Mouse (Mus musculus): ENCODE measurements at regions not wholly inside any gene's neighbourhood (a gene's known extent, or its start where the extent isn't known, plus 50 kb on each side); places are given as distances from the start of the nearest gene placed in this dataset.

GRCm38 (mm10) chr8:8477456-8477855 is 183.6 kb downstream of the Efnb2 start:
- H3K4me1 ChIP-seq (replicated peaks; ENCODE audit: low read depth, low read length): peaks cover 10% of the 10 kb centered on the region
- no peaks in the 10 kb centered on the region for H3K36me3 ChIP-seq (ENCODE audit: insufficient read depth, low read length)
- no peak overlapping the region for H3K4me3 ChIP-seq (replicated peaks; ENCODE audit: low read length)
- TF ChIP-seq NANOG (IDR thresholded peaks at IDR 0.05; ENCODE audit: borderline replicate concordance, low read length) (no peak), POU5F1 (IDR thresholded peaks at IDR 0.05; ENCODE audit: borderline replicate concordance, low read length) (no peak), CTCF (conservative IDR thresholded peaks at IDR 0.05; ENCODE audit: low read length) (no peak)
- no peaks in the 10 kb centered on the region for H3K9me3 ChIP-seq (ENCODE audit: low read length)
- H3K27me3 ChIP-seq (ENCODE audit: insufficient read depth, low read length): no peaks in the 10 kb centered on the region

GRCm38 (mm10) chr8:8468552-8468951 is 192.5 kb downstream of the Efnb2 start:
- Histone ChIP-seq H3K27me3 (ENCODE audit: insufficient read depth, low read length) (peaks cover 5% of the 10 kb centered on the region; the same call in 1 of the 2 replicates), H3K4me3 (replicated peaks; ENCODE audit: low read length) (no peak overlapping the region), H3K9me3 (ENCODE audit: low read length) (no peaks in the 10 kb centered on the region), H3K36me3 (ENCODE audit: insufficient read depth, low read length) (no peaks in the 10 kb centered on the region), H3K4me1 (replicated peaks; ENCODE audit: low read depth, low read length) (peaks cover 19% of the 10 kb centered on the region)
- TF ChIP-seq CTCF (conservative IDR thresholded peaks at IDR 0.05; ENCODE audit: low read length): no peak
- TF ChIP-seq NANOG (IDR thresholded peaks at IDR 0.05; ENCODE audit: borderline replicate concordance, low read length): no peak
- TF ChIP-seq POU5F1 (IDR thresholded peaks at IDR 0.05; ENCODE audit: borderline replicate concordance, low read length): no peak

GRCm38 (mm10) chr8:8466526-8467244 is 194.4 kb downstream of the Efnb2 start:
- 0 out of 2 replicates have a peak, but pooled peaks cover 2% of the 10 kb centered on the region for H3K27me3 ChIP-seq (ENCODE audit: insufficient read depth, low read length)
- H3K9me3 ChIP-seq (ENCODE audit: low read length): no peaks in the 10 kb centered on the region
- no peaks in the 10 kb centered on the region for H3K36me3 ChIP-seq (ENCODE audit: insufficient read depth, low read length)
- H3K4me3 ChIP-seq (replicated peaks; ENCODE audit: low read length): no peak overlapping the region
- TF ChIP-seq NANOG (IDR thresholded peaks at IDR 0.05; ENCODE audit: borderline replicate concordance, low read length) (no peak), CTCF (conservative IDR thresholded peaks at IDR 0.05; ENCODE audit: low read length) (no peak), POU5F1 (IDR thresholded peaks at IDR 0.05; ENCODE audit: borderline replicate concordance, low read length) (no peak)
- H3K4me1 ChIP-seq (replicated peaks; ENCODE audit: low read depth, low read length): peaks cover 19% of the 10 kb centered on the region

- Histone ChIP-seq H3K27me3 (ENCODE audit: insufficient read depth, low read length) (no peaks in the 10 kb centered on the region), H3K4me1 (replicated peaks; ENCODE audit: low read depth, low read length) (peaks cover 15% of the 10 kb centered on the region), H3K9me3 (ENCODE audit: low read length) (no peaks in the 10 kb centered on the region), H3K4me3 (replicated peaks; ENCODE audit: low read length) (no peak overlapping the region), H3K36me3 (ENCODE audit: insufficient read depth, low read length) (no peaks in the 10 kb centered on the region)
- no peak for TF ChIP-seq POU5F1 (IDR thresholded peaks at IDR 0.05; ENCODE audit: borderline replicate concordance, low read length)
- TF ChIP-seq CTCF (conservative IDR thresholded peaks at IDR 0.05; ENCODE audit: low read length): no peak
- no peak for TF ChIP-seq NANOG (IDR thresholded peaks at IDR 0.05; ENCODE audit: borderline replicate concordance, low read length)
Measured at GRCm38 (mm10) chr8:8462455-8462854, 198.6 kb downstream of the Efnb2 start.

- Histone ChIP-seq H3K9me3 (ENCODE audit: low read length) (no peaks in the 10 kb centered on the region), H3K4me1 (replicated peaks; ENCODE audit: low read depth, low read length) (no peaks in the 10 kb centered on the region), H3K27me3 (ENCODE audit: insufficient read depth, low read length) (no peaks in the 10 kb centered on the region), H3K4me3 (replicated peaks; ENCODE audit: low read length) (no peak overlapping the region), H3K36me3 (ENCODE audit: insufficient read depth, low read length) (no peaks in the 10 kb centered on the region)
- no peak for TF ChIP-seq POU5F1 (IDR thresholded peaks at IDR 0.05; ENCODE audit: borderline replicate concordance, low read length)
- no peak for TF ChIP-seq CTCF (conservative IDR thresholded peaks at IDR 0.05; ENCODE audit: low read length)
- TF ChIP-seq NANOG (IDR thresholded peaks at IDR 0.05; ENCODE audit: borderline replicate concordance, low read length): no peak
Measured at GRCm38 (mm10) chr8:8457536-8457935, 203.5 kb downstream of the Efnb2 start.

GRCm38 (mm10) chr8:8453944-8454343 is 207.1 kb downstream of the Efnb2 start:
- TF ChIP-seq POU5F1 (IDR thresholded peaks at IDR 0.05; ENCODE audit: borderline replicate concordance, low read length) (no peak), NANOG (IDR thresholded peaks at IDR 0.05; ENCODE audit: borderline replicate concordance, low read length) (no peak), CTCF (conservative IDR thresholded peaks at IDR 0.05; ENCODE audit: low read length) (no peak)
- Histone ChIP-seq H3K27me3 (ENCODE audit: insufficient read depth, low read length) (no peaks in the 10 kb centered on the region), H3K36me3 (ENCODE audit: insufficient read depth, low read length) (no peaks in the 10 kb centered on the region), H3K9me3 (ENCODE audit: low read length) (no peaks in the 10 kb centered on the region), H3K4me1 (replicated peaks; ENCODE audit: low read depth, low read length) (no peaks in the 10 kb centered on the region), H3K4me3 (replicated peaks; ENCODE audit: low read length) (no peak overlapping the region)

GRCm38 (mm10) chr8:8452226-8452625 is 208.8 kb downstream of the Efnb2 start:
- H3K4me1 ChIP-seq (replicated peaks; ENCODE audit: low read depth, low read length): no peaks in the 10 kb centered on the region
- H3K9me3 ChIP-seq (ENCODE audit: low read length): no peaks in the 10 kb centered on the region
- H3K36me3 ChIP-seq (ENCODE audit: insufficient read depth, low read length): no peaks in the 10 kb centered on the region
- no peak overlapping the region for H3K4me3 ChIP-seq (replicated peaks; ENCODE audit: low read length)
- TF ChIP-seq NANOG (IDR thresholded peaks at IDR 0.05; ENCODE audit: borderline replicate concordance, low read length): no peak
- no peak for TF ChIP-seq CTCF (conservative IDR thresholded peaks at IDR 0.05; ENCODE audit: low read length)
- no peak for TF ChIP-seq POU5F1 (IDR thresholded peaks at IDR 0.05; ENCODE audit: borderline replicate concordance, low read length)
- H3K27me3 ChIP-seq (ENCODE audit: insufficient read depth, low read length): no peaks in the 10 kb centered on the region

GRCm38 (mm10) chr8:8448911-8449310 is 212.1 kb downstream of the Efnb2 start:
- TF ChIP-seq POU5F1 (IDR thresholded peaks at IDR 0.05; ENCODE audit: borderline replicate concordance, low read length) (no peak), CTCF (conservative IDR thresholded peaks at IDR 0.05; ENCODE audit: low read length) (no peak), NANOG (IDR thresholded peaks at IDR 0.05; ENCODE audit: borderline replicate concordance, low read length) (no peak)
- no peak overlapping the region for H3K4me3 ChIP-seq (replicated peaks; ENCODE audit: low read length)
- H3K27me3 ChIP-seq (ENCODE audit: insufficient read depth, low read length): no peaks in the 10 kb centered on the region
- no peaks in the 10 kb centered on the region for H3K9me3 ChIP-seq (ENCODE audit: low read length)
- H3K36me3 ChIP-seq (ENCODE audit: insufficient read depth, low read length): no peaks in the 10 kb centered on the region
- H3K4me1 ChIP-seq (replicated peaks; ENCODE audit: low read depth, low read length): no peaks in the 10 kb centered on the region

- H3K36me3 ChIP-seq (ENCODE audit: insufficient read depth, low read length): no peaks in the 10 kb centered on the region
- H3K27me3 ChIP-seq (ENCODE audit: insufficient read depth, low read length): no peaks in the 10 kb centered on the region
- H3K4me1 ChIP-seq (replicated peaks; ENCODE audit: low read depth, low read length): no peaks in the 10 kb centered on the region
- H3K4me3 ChIP-seq (replicated peaks; ENCODE audit: low read length): no peak overlapping the region
- no peaks in the 10 kb centered on the region for H3K9me3 ChIP-seq (ENCODE audit: low read length)
- TF ChIP-seq CTCF (conservative IDR thresholded peaks at IDR 0.05; ENCODE audit: low read length) (no peak), POU5F1 (IDR thresholded peaks at IDR 0.05; ENCODE audit: borderline replicate concordance, low read length) (no peak), NANOG (IDR thresholded peaks at IDR 0.05; ENCODE audit: borderline replicate concordance, low read length) (no peak)
Measured at GRCm38 (mm10) chr8:8441568-8441967, 219.5 kb downstream of the Efnb2 start.

All from E14TG2a.4 (cell line).